Mouse (Mus musculus) heart, adult 9 months (tissue): ENCODE data around the gene Prss57.
A peak's percentile ranks its signal among the peaks of the same experiment; 100 is the strongest.

Source experiments
- DNase-seq, 2 experiments: peaks; one replicate each; pipeline ENCODE4 v3.0.0; 2022; ENCODE audit warnings: low spot score in 2 of 2

The Prss57 gene

GRCm38 (mm10) chr10:79807826-79808225 lies 17.1 kb upstream of the Prss57 start:
- peak; percentile 69 to 84 for DNase-seq

- peak; percentile 59 to 60 for DNase-seq
Measured at GRCm38 (mm10) chr10:79806972-79807371, 16.2 kb upstream of the Prss57 start.

GRCm38 (mm10) chr10:79806331-79806730 lies 15.6 kb upstream of the Prss57 start:
- no peak for DNase-seq

GRCm38 (mm10) chr10:79805636-79806035 lies 14.9 kb upstream of the Prss57 start:
- DNase-seq = peak; percentile 79 to 86

- DNase-seq = peak; percentile 33 to 41
Measured at GRCm38 (mm10) chr10:79803716-79804323, 13.1 kb upstream of the Prss57 start.

- DNase-seq = peak; percentile 83 to 87
Measured at GRCm38 (mm10) chr10:79802331-79802971, 11.7 kb upstream of the Prss57 start.

- peak in 1 of 2 experiments; percentile 34 for DNase-seq
Measured at GRCm38 (mm10) chr10:79801837-79802236, 11.1 kb upstream of the Prss57 start.

GRCm38 (mm10) chr10:79800508-79800907 lies 9.7 kb upstream of the Prss57 start:
- DNase-seq = no peak

GRCm38 (mm10) chr10:79798289-79798928 lies 7.6 kb upstream of the Prss57 start:
- no peak for DNase-seq

- peak; percentile 70 to 81 for DNase-seq
Measured at GRCm38 (mm10) chr10:79797326-79797725, 6.6 kb upstream of the Prss57 start.

- no peak for DNase-seq
Measured at GRCm38 (mm10) chr10:79795905-79796304, 5.1 kb upstream of the Prss57 start.

GRCm38 (mm10) chr10:79794491-79794931 lies 3.8 kb upstream of the Prss57 start:
- peak; percentile 95 to 96 for DNase-seq

GRCm38 (mm10) chr10:79793738-79794490 lies 3.2 kb upstream of the Prss57 start:
- DNase-seq = no peak

GRCm38 (mm10) chr10:79793051-79793737 lies 2.4 kb upstream of the Prss57 start, which contains the start of gene Palm:
Palm (plus strand) TSS chr10:79793572.
- peak; percentile 82 to 83 for DNase-seq

- no peak for DNase-seq
Measured at GRCm38 (mm10) chr10:79792339-79793040, 1.7 kb upstream of the Prss57 start.

GRCm38 (mm10) chr10:79789581-79789980 lies 1.2 kb downstream of the Prss57 start:
- DNase-seq = no peak

GRCm38 (mm10) chr10:79788386-79789158 lies 2.2 kb downstream of the Prss57 start:
- DNase-seq = peak in 1 of 2 experiments; percentile 71

GRCm38 (mm10) chr10:79783920-79784800 lies 6.6 kb downstream of the Prss57 start:
- DNase-seq = no peak

- no peak for DNase-seq
Measured at GRCm38 (mm10) chr10:79783050-79783449, 7.7 kb downstream of the Prss57 start.
